Mouse (Mus musculus): ENCODE results near the gene Dpp9. TPM values are rescaled to one million over a fixed set of nuclear protein-coding genes. Genes with fewer than 3 reads are reported as not detected.

Gene Dpp9
- polyA plus RNA-seq, 2 experiments = 11.7 to 14.4 TPM

DNA sequence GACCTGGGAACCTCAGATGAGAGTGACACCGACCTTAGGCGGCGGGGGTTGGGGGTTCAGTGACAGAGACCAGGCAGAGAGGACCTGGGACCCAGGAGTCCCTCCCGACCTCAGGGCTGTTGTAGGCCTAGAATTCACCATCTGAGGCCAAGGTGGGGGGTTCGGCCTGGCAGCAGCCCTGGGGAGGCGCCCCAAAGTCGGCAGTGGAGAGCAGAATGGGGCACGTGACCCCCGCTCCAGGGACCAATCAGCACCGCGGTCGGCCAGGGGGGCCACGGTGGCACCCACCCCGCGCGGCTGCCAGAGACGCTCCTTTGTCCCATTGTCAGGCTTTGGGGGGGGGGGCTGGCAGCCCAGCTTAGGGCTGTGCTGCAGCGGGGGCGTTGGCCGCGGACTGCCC lies 79.3 kb downstream of the Dpp9 start:
- Histone ChIP-seq H3K27ac (no peak overlapping the region), H3K4me2 (ENCODE audit: low read depth) (peak overlapping the region; percentile 75), H3K27me3 (ENCODE audit: control insufficient read depth, insufficient read depth, low read length) (peaks cover 35% of the 10 kb centered on the region), H3K9me3 (ENCODE audit: control insufficient read depth, low read length) (no peaks in the 10 kb centered on the region), H3K4me1 (replicated peaks; ENCODE audit: control insufficient read depth in 2 of 2, insufficient read depth in 2 of 2, low read length in 1 of 2) (peaks cover 0 to 4% of the 10 kb centered on the region in 2 experiments; a peak in 1 of 4 replicates), H3K4me3 (ENCODE audit: insufficient read depth in 1 of 2, low read depth in 2 of 2, low read length in 2 of 2) (peak overlapping the region in 1 of 2 experiments; percentile 57; a peak in 3 of 4 replicates), H3K36me3 (replicated peaks; ENCODE audit: control insufficient read depth, insufficient read depth, low read depth) (no peaks in the 10 kb centered on the region), H3K9ac (replicated peaks) (no peak overlapping the region)
- DNase-seq (ENCODE audit: low read depth in 3 of 3, low spot score in 3 of 3) = no peak
- ATAC-seq (ENCODE audit: insufficient read depth) = no peak
- TF ChIP-seq CTCF (IDR thresholded peaks at IDR 0.05; ENCODE audit: low read depth) (no peak), EP300 (IDR thresholded peaks at IDR 0.05; ENCODE audit: low read depth) (no peak)
- WGBS (ENCODE audit: insufficient replicate concordance) = 9% methylated on average over 17 of the region's 21 CpGs

DNA sequence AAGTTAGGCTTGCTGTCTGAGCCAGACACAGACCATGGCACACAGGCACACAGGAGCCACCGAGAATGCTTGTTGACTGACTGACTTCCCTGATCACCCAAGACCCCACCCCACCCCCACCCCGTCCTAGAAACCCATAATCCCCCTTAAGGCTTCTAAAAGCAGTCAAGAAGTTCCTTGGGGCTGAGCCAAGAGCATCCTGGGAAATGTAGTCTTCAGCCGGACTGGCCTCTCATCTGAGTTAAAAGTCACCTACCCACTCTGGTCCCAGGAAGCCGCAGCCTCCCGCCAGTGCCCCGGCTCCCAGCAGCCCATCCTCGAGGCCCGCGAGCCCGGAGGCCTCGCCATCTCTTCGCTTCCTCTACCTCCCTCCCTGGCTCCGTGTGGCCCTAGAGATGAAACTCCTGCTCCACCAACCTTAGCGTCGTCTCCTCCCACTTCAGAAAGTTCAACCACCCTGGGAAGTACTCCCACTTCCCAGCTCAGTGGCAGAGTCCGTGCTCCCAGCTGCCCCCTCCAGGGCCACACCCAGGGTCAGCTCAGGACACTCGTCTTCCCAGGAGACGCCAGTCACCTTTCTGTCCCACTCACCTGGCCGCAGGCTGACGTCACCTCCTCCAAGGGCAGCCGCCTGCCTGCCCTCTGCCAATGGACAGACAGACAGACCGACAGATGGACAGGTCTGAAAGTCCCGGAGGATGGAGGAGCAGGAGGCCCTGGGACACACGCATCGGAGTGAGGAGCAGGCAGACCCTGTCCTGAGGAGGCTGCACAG lies 80.7 kb downstream of the Dpp9 start:
- peaks cover 35% of the 10 kb centered on the region for H3K27me3 ChIP-seq (ENCODE audit: control insufficient read depth, insufficient read depth, low read length)
- H3K27ac ChIP-seq = no peak overlapping the region
- DNase-seq (ENCODE audit: low read depth in 3 of 3, low spot score in 3 of 3) (no peak), ATAC-seq (ENCODE audit: insufficient read depth) (no peak)
- no peak overlapping the region for H3K4me3 ChIP-seq (ENCODE audit: insufficient read depth in 1 of 2, low read depth in 2 of 2, low read length in 2 of 2)
- WGBS (ENCODE audit: insufficient replicate concordance) = 32% methylated on average over 25 of the region's 25 CpGs
- no peak overlapping the region for H3K4me2 ChIP-seq (ENCODE audit: low read depth)
- H3K36me3 ChIP-seq (replicated peaks; ENCODE audit: control insufficient read depth, insufficient read depth, low read depth) = no peaks in the 10 kb centered on the region
- H3K9ac ChIP-seq (replicated peaks) = no peak overlapping the region
- H3K9me3 ChIP-seq (ENCODE audit: control insufficient read depth, low read length) = no peaks in the 10 kb centered on the region
- peaks cover 3 to 11% of the 10 kb centered on the region in 2 experiments; a peak in 3 of 4 replicates for H3K4me1 ChIP-seq (replicated peaks; ENCODE audit: control insufficient read depth in 2 of 2, insufficient read depth in 2 of 2, low read length in 1 of 2)
- TF ChIP-seq CTCF (IDR thresholded peaks at IDR 0.05; ENCODE audit: low read depth) = no peak
- TF ChIP-seq EP300 (IDR thresholded peaks at IDR 0.05; ENCODE audit: low read depth) = no peak

MicroRNA genes within 50 kb of the gene (microRNA counts, 519-probe panel; counts per million panel counts)
- microRNA mmu-miR-7b = 69.9 counts per million

Small RNA genes within 50 kb of the gene (microRNA-seq; reads per million reads assigned to microRNA genes)
- gene Gm44397 = not detected
- 11.4 reads per million, percentile 22 among the genes with 10 or more reads in this experiment for gene Mir7b

Other genes with a start within 250 kb of the Dpp9 start
- gene Shd, start 248.4 kb downstream of the Dpp9 start, polyA plus RNA-seq (2012; rRNA removed) = 0.31 and 0.83 TPM in 2 replicates
- not detected in 2 replicates for gene Shd, start 248.4 kb downstream of the Dpp9 start, polyA plus RNA-seq (2014; fragmentation: Nextera tagmentation; extraction: Ambion mirVana)
- 0.27 and 0.30 TPM in 2 replicates for gene Fsd1, start 232.4 kb downstream of the Dpp9 start, polyA plus RNA-seq (2012; rRNA removed)
- 0.19 and 0.33 TPM in 2 replicates for gene Fsd1, start 232.4 kb downstream of the Dpp9 start, polyA plus RNA-seq (2014; fragmentation: Nextera tagmentation; extraction: Ambion mirVana)
- 1.9 and 2.0 TPM in 2 replicates for gene Stap2, start 213.3 kb downstream of the Dpp9 start, polyA plus RNA-seq (2012; rRNA removed)
- gene Stap2, start 213.3 kb downstream of the Dpp9 start, polyA plus RNA-seq (2014; fragmentation: Nextera tagmentation; extraction: Ambion mirVana) = 1.8 and 2.8 TPM in 2 replicates
- gene Mpnd, start 213.2 kb downstream of the Dpp9 start, polyA plus RNA-seq (2012; rRNA removed) = 15.7 TPM in 2 replicates
- 12.9 and 14.8 TPM in 2 replicates for gene Mpnd, start 213.2 kb downstream of the Dpp9 start, polyA plus RNA-seq (2014; fragmentation: Nextera tagmentation; extraction: Ambion mirVana)
- gene Sh3gl1, start 182.3 kb downstream of the Dpp9 start, polyA plus RNA-seq (2012; rRNA removed) = 28.8 and 30.0 TPM in 2 replicates
- 32.5 and 32.9 TPM in 2 replicates for gene Sh3gl1, start 182.3 kb downstream of the Dpp9 start, polyA plus RNA-seq (2014; fragmentation: Nextera tagmentation; extraction: Ambion mirVana)
- gene Chaf1a, start 178.5 kb downstream of the Dpp9 start, polyA plus RNA-seq (2012; rRNA removed) = 10.8 and 14.6 TPM in 2 replicates
- gene Chaf1a, start 178.5 kb downstream of the Dpp9 start, polyA plus RNA-seq (2014; fragmentation: Nextera tagmentation; extraction: Ambion mirVana) = 10.2 and 13.0 TPM in 2 replicates
- 7.3 TPM in 2 replicates for gene Ubxn6, start 143.9 kb downstream of the Dpp9 start, polyA plus RNA-seq (2012; rRNA removed)
- gene Ubxn6, start 143.9 kb downstream of the Dpp9 start, polyA plus RNA-seq (2014; fragmentation: Nextera tagmentation; extraction: Ambion mirVana) = 10.8 and 12.2 TPM in 2 replicates
- gene Hdgfl2, start 139.3 kb downstream of the Dpp9 start, polyA plus RNA-seq (2012; rRNA removed) = 18.2 and 29.5 TPM in 2 replicates
- gene Hdgfl2, start 139.3 kb downstream of the Dpp9 start, polyA plus RNA-seq (2014; fragmentation: Nextera tagmentation; extraction: Ambion mirVana) = 26.0 and 36.0 TPM in 2 replicates
- gene Plin4, start 109.1 kb downstream of the Dpp9 start, polyA plus RNA-seq (2012; rRNA removed) = 0.01 TPM in 2 replicates
- 0.03 TPM in 1 of 2 replicates, not detected in the other for gene Plin4, start 109.1 kb downstream of the Dpp9 start, polyA plus RNA-seq (2014; fragmentation: Nextera tagmentation; extraction: Ambion mirVana)
- 0.11 and 0.29 TPM in 2 replicates for gene Plin5, start 101.3 kb downstream of the Dpp9 start, polyA plus RNA-seq (2012; rRNA removed)
- gene Plin5, start 101.3 kb downstream of the Dpp9 start, polyA plus RNA-seq (2014; fragmentation: Nextera tagmentation; extraction: Ambion mirVana) = 0.34 and 0.35 TPM in 2 replicates
- gene Lrg1, start 96.9 kb downstream of the Dpp9 start, polyA plus RNA-seq (2012; rRNA removed) = 0.09 and 0.10 TPM in 2 replicates
- gene Lrg1, start 96.9 kb downstream of the Dpp9 start, polyA plus RNA-seq (2014; fragmentation: Nextera tagmentation; extraction: Ambion mirVana) = 0.29 and 0.67 TPM in 2 replicates
- 0.92 and 1.1 TPM in 2 replicates for gene Sema6b, start 78.6 kb downstream of the Dpp9 start, polyA plus RNA-seq (2012; rRNA removed)
- gene Sema6b, start 78.6 kb downstream of the Dpp9 start, polyA plus RNA-seq (2014; fragmentation: Nextera tagmentation; extraction: Ambion mirVana) = 0.43 and 0.71 TPM in 2 replicates
- gene Tnfaip8l1, start 56.4 kb downstream of the Dpp9 start, polyA plus RNA-seq (2012; rRNA removed) = 1.5 and 1.8 TPM in 2 replicates
- gene Tnfaip8l1, start 56.4 kb downstream of the Dpp9 start, polyA plus RNA-seq (2014; fragmentation: Nextera tagmentation; extraction: Ambion mirVana) = 2.4 and 2.7 TPM in 2 replicates
- gene Mydgf, start 35.0 kb downstream of the Dpp9 start, polyA plus RNA-seq (2012; rRNA removed) = 35.9 and 37.3 TPM in 2 replicates
- gene Mydgf, start 35.0 kb downstream of the Dpp9 start, polyA plus RNA-seq (2014; fragmentation: Nextera tagmentation; extraction: Ambion mirVana) = 48.8 and 50.3 TPM in 2 replicates
- gene Fem1a, start 37.9 kb upstream of the Dpp9 start, polyA plus RNA-seq (2012; rRNA removed) = 5.6 and 5.8 TPM in 2 replicates
- gene Fem1a, start 37.9 kb upstream of the Dpp9 start, polyA plus RNA-seq (2014; fragmentation: Nextera tagmentation; extraction: Ambion mirVana) = 4.9 and 5.8 TPM in 2 replicates
- gene Ticam1, start 57.9 kb upstream of the Dpp9 start, polyA plus RNA-seq (2012; rRNA removed) = 4.9 and 6.8 TPM in 2 replicates
- gene Ticam1, start 57.9 kb upstream of the Dpp9 start, polyA plus RNA-seq (2014; fragmentation: Nextera tagmentation; extraction: Ambion mirVana) = 3.4 and 3.8 TPM in 2 replicates
- 7.4 and 9.2 TPM in 2 replicates for gene Plin3, start 74.0 kb upstream of the Dpp9 start, polyA plus RNA-seq (2012; rRNA removed)
- gene Plin3, start 74.0 kb upstream of the Dpp9 start, polyA plus RNA-seq (2014; fragmentation: Nextera tagmentation; extraction: Ambion mirVana) = 24.2 and 27.2 TPM in 2 replicates
- gene Arrdc5, start 81.4 kb upstream of the Dpp9 start, polyA plus RNA-seq (2012; rRNA removed) = not detected in 2 replicates
- not detected in 2 replicates for gene Arrdc5, start 81.4 kb upstream of the Dpp9 start, polyA plus RNA-seq (2014; fragmentation: Nextera tagmentation; extraction: Ambion mirVana)
- 72.6 and 86.2 TPM in 2 replicates for gene Uhrf1, start 84.4 kb upstream of the Dpp9 start, polyA plus RNA-seq (2012; rRNA removed)
- gene Uhrf1, start 84.4 kb upstream of the Dpp9 start, polyA plus RNA-seq (2014; fragmentation: Nextera tagmentation; extraction: Ambion mirVana) = 76.0 and 90.8 TPM in 2 replicates
- gene Kdm4b, start 107.2 kb upstream of the Dpp9 start, polyA plus RNA-seq (2012; rRNA removed) = 4.2 and 4.6 TPM in 2 replicates
- 4.5 and 6.3 TPM in 2 replicates for gene Kdm4b, start 107.2 kb upstream of the Dpp9 start, polyA plus RNA-seq (2014; fragmentation: Nextera tagmentation; extraction: Ambion mirVana)